Mouse (Mus musculus) ovary, postnatal 36 days (tissue): ENCODE measurements around the gene Sinhcaf.
"Not testable (repeated sequence)": the region's sequence is repeated elsewhere in the genome, so short reads cannot be mapped to it uniquely, and the experiment has no call there.

Experiments used
- DNase-seq: peaks from one replicate; pipeline ENCODE4 v3.0.0; 2022; ENCODE audit warnings: low spot score, mixed read lengths

Sinhcaf gene

DNA sequence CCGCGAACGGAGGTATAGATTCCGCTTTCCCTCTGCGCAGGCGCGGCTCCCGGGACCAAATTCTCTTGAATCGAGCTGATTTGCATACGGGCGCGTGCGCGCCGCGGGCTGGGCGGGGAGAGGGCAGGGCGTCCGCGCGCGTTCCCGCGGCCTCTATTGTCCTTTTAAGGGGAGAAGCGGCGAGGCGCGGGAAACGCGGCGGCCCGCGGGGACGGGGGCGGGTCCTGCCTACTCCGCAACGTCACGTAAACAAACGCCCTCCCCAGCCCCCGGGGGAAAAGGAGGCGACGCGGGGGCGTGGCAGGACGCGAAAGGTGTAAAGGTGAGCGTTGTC is at the start of gene Sinhcaf:
TSS of gene Sinhcaf (minus strand) at position 59 of the 334 bp plus-strand sequence.
- DNase-seq, result peak; percentile 99

DNA sequence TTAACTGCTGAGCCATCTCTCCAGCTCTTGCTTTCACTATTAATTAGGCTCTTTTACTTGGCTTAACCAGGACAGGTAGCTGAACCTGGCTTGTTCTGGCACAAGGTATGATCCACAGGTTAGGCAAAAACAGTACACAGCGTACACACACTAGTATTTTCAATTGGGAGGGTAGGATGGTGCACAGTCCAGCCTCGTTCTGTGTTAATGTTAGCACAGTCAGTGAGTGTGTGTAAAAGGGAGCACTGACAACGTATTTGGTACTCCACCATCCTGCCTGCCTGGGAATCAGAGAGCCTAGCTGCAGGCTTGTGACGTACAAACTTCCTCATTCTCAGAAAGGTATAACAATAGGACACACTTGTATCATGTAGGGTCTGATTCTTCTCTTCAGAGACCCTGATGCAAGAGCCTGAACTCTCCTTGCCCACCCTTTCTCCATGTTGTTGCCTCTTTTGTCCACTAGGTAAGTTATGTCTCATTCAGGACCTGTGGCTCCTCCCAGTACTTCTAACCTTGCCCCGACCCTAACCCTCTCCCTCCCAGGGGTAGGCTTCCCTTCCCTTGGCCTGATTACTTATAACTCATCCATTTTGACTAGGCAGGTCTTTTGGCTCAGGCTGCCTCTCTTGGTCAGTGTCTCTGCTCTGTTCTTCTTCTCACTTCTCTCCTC is 48.2 kb upstream of the Sinhcaf start:
- DNase-seq, result no peak

- DNase-seq, result no peak
Observed at GRCm38 (mm10) chr6:148993117-148994077, 47.1 kb upstream of the Sinhcaf start.

DNA sequence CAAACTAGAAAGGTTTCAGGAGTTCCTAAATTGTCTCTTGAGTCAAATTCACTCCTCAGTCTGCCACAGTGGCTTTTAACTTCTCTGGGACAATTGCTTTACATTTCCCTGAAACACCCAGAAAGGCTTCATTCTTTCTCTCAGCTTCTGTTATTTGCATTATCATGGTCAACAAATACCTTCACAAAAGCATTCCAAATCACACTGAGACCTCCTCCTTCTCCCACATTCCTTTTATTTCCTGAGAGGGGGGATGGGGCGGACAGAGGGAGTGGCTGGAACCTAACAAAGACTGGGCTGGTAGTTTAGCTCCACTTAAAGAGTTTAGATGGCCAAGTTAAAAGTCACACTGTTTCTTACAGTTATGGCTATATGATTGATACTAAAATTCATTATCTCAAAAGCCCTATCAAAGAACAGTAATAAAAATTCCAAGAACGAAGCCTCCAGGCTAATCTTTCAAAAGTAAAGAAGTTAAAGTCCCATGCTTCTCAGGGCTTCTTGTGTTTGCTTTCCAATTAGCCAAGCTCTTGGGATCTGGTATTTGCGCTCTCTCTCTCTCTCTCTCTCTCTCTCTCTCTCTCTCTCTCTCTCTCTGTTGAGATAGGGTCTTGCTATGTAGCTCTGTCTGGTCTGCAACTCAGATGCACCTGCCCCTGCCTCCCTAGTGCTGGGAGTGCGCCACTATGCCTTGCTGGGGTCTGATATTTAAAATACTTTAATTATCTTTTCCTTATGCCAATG is 46.3 kb upstream of the Sinhcaf start:
- DNase-seq, result no peak

DNA sequence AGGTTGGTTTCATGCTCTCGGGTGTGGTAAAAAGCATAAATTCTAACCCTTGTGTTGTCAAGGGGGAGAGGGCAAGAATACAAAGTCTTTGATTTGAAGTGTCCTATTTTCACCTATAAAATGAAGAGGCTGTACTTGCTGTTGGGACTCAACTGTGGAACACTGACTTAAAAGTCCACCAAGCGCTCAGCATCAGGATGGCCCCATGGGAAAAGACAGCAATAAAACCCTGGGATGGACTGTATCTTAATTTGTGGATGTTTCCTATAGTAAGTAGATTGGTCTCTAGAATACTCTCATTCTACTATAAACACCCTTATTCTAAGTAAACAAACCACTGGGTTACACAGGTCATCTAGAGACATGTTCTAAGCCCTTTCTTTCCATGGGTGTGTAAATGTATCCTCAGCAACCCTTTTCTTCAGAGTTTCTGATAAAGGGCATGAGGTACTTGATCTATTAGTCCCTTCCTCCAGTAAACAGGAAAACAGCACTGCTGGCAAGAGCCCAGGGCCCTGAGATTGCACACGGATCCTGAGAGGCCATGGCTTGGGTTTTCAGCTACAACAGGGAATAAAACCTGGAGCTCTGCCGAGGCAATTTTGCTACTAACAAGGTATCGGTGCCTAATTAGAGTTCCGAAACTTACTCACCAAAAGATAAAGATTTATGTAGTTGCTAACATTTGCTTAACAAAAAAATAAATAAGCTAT is 45.5 kb upstream of the Sinhcaf start:
- DNase-seq, result no peak

DNA sequence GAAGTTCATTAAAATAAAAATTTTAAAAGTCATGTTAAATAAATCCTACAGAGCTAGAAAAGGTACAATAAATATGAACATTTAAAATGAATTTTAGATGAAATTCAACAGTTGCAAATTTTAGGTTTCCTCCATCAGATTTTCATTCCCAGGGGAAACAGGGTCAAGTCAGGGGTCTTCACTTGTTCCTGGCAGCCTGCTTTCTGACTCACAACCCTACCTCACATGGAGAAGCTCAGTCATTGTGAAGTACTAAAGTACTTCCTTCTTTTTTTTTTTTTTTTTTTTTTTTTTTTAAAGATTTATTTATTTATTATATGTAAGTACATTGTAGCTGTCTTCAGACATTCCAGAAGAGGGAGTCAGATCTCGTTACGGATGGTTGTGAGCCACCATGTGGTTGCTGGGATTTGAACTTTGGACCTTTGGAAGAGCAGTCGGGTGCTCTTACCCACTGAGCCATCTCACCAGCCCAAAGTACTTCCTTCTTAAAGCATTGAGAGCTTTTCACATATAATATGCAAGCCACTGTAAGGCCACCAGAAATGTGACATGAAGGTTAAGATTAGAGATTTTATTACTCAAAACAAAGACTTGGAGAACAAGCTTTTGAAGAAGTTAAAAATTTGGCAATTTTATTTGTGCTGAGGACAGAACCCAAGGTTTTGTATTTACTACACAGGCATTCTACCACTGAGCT is 43.7 kb upstream of the Sinhcaf start:
- DNase-seq, result not testable (repeated sequence)

DNA sequence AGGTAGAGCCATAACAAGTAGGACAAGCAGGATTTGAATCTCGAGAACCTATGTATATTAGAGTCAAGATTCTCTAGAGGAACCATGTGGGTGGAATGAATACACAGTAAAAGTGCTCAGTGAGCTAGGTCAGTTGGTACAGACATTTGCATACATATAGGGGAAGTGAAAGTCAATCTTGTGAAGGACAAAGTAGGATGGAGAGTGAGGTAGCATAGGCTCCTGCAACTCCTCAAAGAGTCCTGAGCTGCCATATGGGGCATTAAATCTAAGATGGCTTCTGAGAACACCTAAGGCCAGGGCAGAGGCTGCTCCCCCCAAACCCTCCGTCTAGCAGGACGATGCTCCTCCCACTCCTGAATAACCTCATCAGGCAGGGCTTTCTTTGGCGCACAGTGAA is 39.7 kb upstream of the Sinhcaf start:
- no peak for DNase-seq

- no peak for DNase-seq
Observed at GRCm38 (mm10) chr6:148980495-148980894, 34.2 kb upstream of the Sinhcaf start.

DNA sequence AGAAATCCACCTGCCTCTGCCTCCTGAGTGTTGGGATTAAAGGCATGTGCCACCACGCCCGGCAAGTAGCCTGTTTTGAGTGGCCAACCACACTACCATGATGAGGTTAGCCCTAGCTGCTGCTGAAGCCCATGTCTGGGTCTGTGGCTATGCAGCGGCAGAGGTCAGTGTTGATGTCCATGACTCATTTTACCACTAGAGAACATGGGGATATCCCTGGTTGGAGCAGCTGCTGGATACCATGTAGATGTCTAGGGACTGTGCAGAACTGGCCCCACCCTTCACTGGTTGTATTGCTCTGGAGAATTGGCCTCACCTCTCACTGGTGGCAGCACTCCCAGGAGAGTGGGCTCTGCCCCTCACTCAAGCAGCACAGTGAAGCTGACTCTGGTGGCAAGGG is 28.8 kb upstream of the Sinhcaf start:
- DNase-seq, result no peak

DNA sequence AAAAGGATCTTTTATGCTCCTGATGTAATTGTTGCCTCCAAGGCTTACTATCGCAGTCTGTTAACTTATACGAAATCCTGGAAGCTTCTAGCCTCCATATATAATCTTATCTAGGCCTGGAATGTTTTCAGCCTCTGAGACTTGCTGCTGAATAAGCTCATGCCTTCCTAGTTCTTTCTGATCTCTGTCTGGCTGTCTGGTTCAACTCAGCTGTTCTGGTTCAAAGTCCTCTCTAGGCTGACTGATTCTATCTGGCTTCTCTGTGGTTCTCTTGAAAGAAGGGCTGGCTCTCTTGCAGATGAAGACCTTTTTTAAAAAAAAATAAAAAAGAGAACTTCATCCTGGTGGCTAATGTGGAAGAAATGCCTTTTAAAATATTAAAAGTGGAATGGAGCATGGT is 26.6 kb upstream of the Sinhcaf start:
- DNase-seq, result no peak

DNA sequence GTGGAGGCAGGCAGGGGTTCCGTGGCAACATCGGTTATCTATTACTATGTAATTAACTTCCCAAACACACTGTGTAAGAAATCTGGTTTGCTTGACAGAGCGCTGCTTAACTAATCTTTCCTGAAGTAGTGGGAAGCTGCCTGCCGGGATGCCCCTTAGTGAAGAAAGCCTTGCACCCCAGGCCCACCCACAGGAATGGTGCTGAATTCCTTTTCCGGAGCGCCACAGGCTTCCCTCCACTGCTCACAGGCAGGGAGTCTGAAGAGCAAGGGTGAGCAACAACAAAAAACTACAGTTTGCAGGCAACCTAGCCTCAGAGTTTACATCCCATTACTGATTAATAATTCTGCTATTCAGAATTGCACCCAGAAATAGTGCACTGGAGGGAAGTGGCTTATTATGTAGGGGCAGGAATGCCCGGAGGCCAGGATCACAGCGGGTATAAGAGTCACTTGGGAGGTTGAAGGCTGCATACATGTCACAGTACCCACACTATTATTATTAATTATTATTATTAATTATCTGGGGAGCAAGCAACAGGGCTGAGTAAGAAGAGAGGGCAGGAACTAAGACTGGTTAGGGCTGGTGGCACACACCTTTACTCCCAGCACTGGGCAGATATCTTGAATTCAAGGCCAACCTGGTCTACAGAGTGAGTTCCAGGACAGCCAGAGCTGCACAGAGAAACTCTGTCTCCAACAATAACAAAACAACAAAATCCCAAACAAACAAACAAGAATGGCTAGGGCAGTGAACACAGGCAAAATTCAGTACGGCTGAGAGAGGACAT is 26.0 kb upstream of the Sinhcaf start:
- DNase-seq, result no peak

DNA sequence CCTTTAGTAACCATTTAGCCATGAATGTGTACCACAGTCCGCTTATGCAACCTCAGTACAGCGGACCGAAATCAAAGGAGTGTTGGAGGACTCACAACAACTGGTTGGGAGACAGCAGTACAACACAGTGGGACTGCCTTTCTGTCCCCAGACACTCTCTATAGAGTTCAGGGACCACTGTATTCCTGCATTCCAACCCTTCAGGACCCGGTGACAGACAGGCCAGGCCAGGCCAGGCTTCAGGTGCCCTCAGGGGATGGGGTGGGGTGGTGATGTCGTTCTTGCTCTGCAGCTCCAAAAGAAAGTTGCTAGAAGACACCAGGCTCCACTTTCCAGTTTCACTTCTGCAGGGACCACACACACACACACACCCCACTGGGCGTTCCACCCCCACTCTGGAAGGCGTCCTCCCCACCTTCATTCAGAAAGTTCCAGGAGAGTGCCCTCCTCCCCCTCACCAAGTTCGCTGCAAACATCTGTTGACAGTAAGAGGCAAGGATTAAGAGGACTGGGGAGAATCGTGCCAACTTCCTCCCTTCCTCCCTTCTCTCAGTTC is 25.2 kb upstream of the Sinhcaf start:
- DNase-seq, result no peak

GRCm38 (mm10) chr6:148961285-148961684 is 15.0 kb upstream of the Sinhcaf start:
- DNase-seq, result no peak

DNA sequence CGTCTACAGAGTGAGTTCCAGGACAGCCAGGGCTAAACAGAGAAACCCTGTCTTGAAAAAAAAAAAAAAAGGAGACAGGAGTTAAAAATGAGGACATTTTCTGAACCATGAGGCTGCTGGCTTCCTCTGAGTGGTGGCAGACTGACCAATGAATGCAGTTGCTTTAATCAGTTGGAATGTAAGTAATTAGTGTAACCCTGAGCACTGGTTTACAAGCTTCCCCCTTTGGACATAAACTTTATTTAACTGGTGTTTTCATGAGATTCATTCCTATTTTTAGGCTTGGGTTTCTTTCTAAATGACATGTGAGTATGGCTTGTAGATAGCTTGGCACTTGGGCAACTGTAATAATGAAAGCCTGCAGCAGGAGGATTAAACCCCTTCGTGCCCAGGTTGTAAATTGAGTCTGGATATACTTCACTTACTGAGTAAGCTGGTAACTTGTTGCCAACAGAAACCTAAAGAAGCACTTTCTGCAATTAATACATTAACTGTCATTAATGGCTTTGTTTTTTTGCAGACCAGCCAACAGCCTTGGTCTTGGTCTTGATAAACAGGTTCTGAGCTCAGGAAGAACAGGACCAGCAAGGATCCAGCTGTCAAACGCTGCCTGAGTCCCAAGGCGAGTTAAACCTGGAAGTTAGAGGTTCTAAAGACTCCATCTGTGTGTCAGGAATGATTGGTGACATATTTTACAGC is 13.4 kb upstream of the Sinhcaf start:
- no peak for DNase-seq

DNA sequence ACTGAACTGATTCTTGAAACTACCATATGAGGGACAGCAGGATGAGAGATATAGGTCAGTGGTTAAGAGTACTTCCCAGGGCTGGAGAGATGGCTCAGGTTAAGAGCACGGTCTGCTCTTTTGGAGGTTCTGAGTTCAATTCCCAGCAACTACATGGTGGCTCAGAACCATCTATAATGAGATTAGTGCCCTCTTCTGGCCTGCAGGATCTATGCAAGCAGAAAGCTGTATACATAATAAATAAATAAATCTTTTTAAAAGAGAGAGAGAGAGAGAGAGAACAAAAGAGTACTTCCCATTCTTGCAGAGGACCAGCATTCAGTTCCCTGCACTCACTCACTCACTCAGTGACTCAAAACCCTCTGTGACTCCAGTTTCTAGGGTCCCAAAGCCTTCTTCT is 12.4 kb upstream of the Sinhcaf start:
- no peak for DNase-seq

- no peak for DNase-seq
Observed at GRCm38 (mm10) chr6:148957046-148957445, 10.8 kb upstream of the Sinhcaf start.

DNA sequence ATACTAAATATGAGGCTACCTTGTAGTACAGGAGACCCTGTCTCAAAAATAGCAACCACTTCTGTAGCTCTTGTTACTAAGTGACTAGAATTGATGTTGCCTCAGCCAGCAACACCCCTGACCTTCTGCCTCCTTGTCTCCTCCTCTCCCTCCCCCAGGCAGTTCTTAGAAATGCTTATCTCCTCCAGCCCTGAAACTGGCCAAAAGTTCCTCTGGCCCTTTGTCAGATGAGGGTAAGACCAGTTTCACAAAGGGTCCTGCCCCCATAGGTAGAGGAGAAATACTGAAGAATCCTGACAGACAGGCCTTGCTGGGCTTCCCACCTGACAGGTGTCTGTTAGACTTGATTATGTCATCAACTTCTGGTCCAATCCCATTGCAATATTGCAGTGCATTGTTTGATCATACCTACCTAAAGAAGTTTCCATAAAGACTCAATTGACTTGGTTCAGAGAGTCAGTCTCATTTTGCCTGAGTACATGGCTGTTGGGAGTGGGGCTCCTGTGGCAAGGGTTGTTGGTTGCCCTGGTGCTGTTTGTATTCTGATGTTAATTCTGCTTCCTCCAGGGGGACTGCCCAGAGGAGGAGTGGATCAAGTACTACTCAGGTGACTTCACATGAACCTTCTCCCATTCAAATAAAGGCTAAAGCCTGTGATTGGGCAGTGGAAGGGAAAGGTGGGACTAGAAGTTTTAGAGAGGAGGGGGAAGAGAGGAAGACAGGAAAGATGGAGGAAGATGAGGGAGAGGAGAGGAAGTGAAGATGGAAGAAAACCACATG is 9.6 kb upstream of the Sinhcaf start:
- no peak for DNase-seq

- no peak for DNase-seq
Observed at GRCm38 (mm10) chr6:148946881-148947405, 676 bp upstream of the Sinhcaf start.
